Mouse (Mus musculus): ENCODE data around the gene Pdrg1. TPM values are rescaled to one million over a fixed set of nuclear protein-coding genes. Genes with fewer than 3 reads are reported as not detected.

Gene Pdrg1
- polyA plus RNA-seq, 1 experiment from 2014 or later = 131 TPM

- in situ Hi-C loops (cut with MboI; ENCODE audit: low pct_unique_long_range_greater_than_20kb) = no loop called here
- ChIA-PET CTCF (interaction anchor here (1.3 kb wide), 1 partner anchor 13 kb away, joined by 3 read pairs; no protein-coding TSS in a partner anchor), POLR2A (interaction anchor here (0.6 kb wide), 1 partner anchor 62 kb away, joined by 3 read pairs; no protein-coding TSS in a partner anchor)
- no peaks in the 10 kb centered on the region for H3K27me3 ChIP-seq
- DNase-seq (ENCODE audit: low read depth, low spot score) = no peak
- TF ChIP-seq CTCF (IDR thresholded peaks at IDR 0.05) = no peak
- ATAC-seq = no peak
Observed at GRCm38 (mm10) chr2:153009192-153009973, 5.8 kb downstream of the Pdrg1 start.

- ATAC-seq = no peak
- no peaks in the 10 kb centered on the region for H3K27me3 ChIP-seq
- in situ Hi-C loops (cut with MboI; ENCODE audit: low pct_unique_long_range_greater_than_20kb) = no loop called here
- ChIA-PET POLR2A (interaction anchor here (1.6 kb wide), 1 partner anchor 9 kb away, joined by 5 read pairs; no protein-coding TSS in a partner anchor), CTCF (interaction anchor here (1.1 kb wide), 1 partner anchor 9 kb away, joined by 3 read pairs; no protein-coding TSS in a partner anchor)
- TF ChIP-seq CTCF (IDR thresholded peaks at IDR 0.05) = no peak
- DNase-seq (ENCODE audit: low read depth, low spot score) = no peak
Observed at GRCm38 (mm10) chr2:153005981-153006380, 9.2 kb downstream of the Pdrg1 start.

- DNase-seq (ENCODE audit: low read depth, low spot score) (no peak), ATAC-seq (no peak)
- in situ Hi-C loops (cut with MboI; ENCODE audit: low pct_unique_long_range_greater_than_20kb) = no loop called here
- H3K27me3 ChIP-seq = no peaks in the 10 kb centered on the region
- TF ChIP-seq CTCF (IDR thresholded peaks at IDR 0.05) = no peak
- ChIA-PET CTCF (no interaction called here), POLR2A (no interaction called here)
Observed at GRCm38 (mm10) chr2:153003681-153004338, 11.4 kb downstream of the Pdrg1 start.

GRCm38 (mm10) chr2:153002492-153003248, 12.6 kb downstream of the Pdrg1 start:
- ATAC-seq (no peak), DNase-seq (ENCODE audit: low read depth, low spot score) (no peak)
- TF ChIP-seq CTCF (IDR thresholded peaks at IDR 0.05) = no peak
- H3K27me3 ChIP-seq = no peaks in the 10 kb centered on the region
- CTCF ChIA-PET = interaction anchor here (1.8 kb wide), 1 partner anchor 10 kb away, joined by 4 read pairs; no protein-coding TSS in a partner anchor
- POLR2A ChIA-PET = no interaction called here
- in situ Hi-C loops (cut with MboI; ENCODE audit: low pct_unique_long_range_greater_than_20kb) = no loop called here

- no peak for TF ChIP-seq CTCF (IDR thresholded peaks at IDR 0.05)
- ChIA-PET POLR2A (interaction anchor here (0.5 to 0.8 kb wide), 2 partner anchors 10 to 60 kb away, joined by 3 to 5 read pairs; no protein-coding TSS in a partner anchor), CTCF (interaction anchor here (0.9 kb wide), 1 partner anchor 9 kb away, joined by 3 read pairs; no protein-coding TSS in a partner anchor)
- in situ Hi-C loops (cut with MboI; ENCODE audit: low pct_unique_long_range_greater_than_20kb) = no loop called here
- DNase-seq (ENCODE audit: low read depth, low spot score) (no peak), ATAC-seq (no peak)
- no peaks in the 10 kb centered on the region for H3K27me3 ChIP-seq
Observed at GRCm38 (mm10) chr2:152997046-152997445, 18.2 kb downstream of the Pdrg1 start.

- ATAC-seq = no peak
- TF ChIP-seq CTCF (IDR thresholded peaks at IDR 0.05) = no peak
- H3K27me3 ChIP-seq = no peaks in the 10 kb centered on the region
- in situ Hi-C loops (cut with MboI; ENCODE audit: low pct_unique_long_range_greater_than_20kb) = no loop called here
- ChIA-PET POLR2A (no interaction called here), CTCF (interaction anchor here (1.3 kb wide), 1 partner anchor 11 kb away, joined by 4 read pairs; no protein-coding TSS in a partner anchor)
- no peak for DNase-seq (ENCODE audit: low read depth, low spot score)
Observed at GRCm38 (mm10) chr2:152991529-152991928, 23.7 kb downstream of the Pdrg1 start.

- no peak for TF ChIP-seq CTCF (IDR thresholded peaks at IDR 0.05)
- POLR2A ChIA-PET = no interaction called here
- CTCF ChIA-PET = interaction anchor here (1.0 to 1.3 kb wide), 3 partner anchors 9 to 19 kb away, joined by 3 read pairs; no protein-coding TSS in a partner anchor
- DNase-seq (ENCODE audit: low read depth, low spot score) (no peak), ATAC-seq (no peak)
- in situ Hi-C loops (cut with MboI; ENCODE audit: low pct_unique_long_range_greater_than_20kb) = no loop called here
- H3K27me3 ChIP-seq = no peaks in the 10 kb centered on the region
Observed at GRCm38 (mm10) chr2:152985582-152985981, 29.6 kb downstream of the Pdrg1 start.

GRCm38 (mm10) chr2:152976991-152977390, 38.2 kb downstream of the Pdrg1 start:
- CTCF ChIA-PET = no interaction called here
- ATAC-seq = no peak
- TF ChIP-seq CTCF (IDR thresholded peaks at IDR 0.05) = no peak
- POLR2A ChIA-PET = no interaction called here
- H3K27me3 ChIP-seq = no peaks in the 10 kb centered on the region
- DNase-seq (ENCODE audit: low read depth, low spot score) = no peak
- in situ Hi-C loops (cut with MboI; ENCODE audit: low pct_unique_long_range_greater_than_20kb) = no loop called here

- ChIA-PET CTCF (no interaction called here), POLR2A (no interaction called here)
- no peak for TF ChIP-seq CTCF (IDR thresholded peaks at IDR 0.05)
- ATAC-seq (no peak), DNase-seq (ENCODE audit: low read depth, low spot score) (peak; percentile 59)
- H3K27me3 ChIP-seq = no peaks in the 10 kb centered on the region
- in situ Hi-C loops (cut with MboI; ENCODE audit: low pct_unique_long_range_greater_than_20kb) = no loop called here
Observed at GRCm38 (mm10) chr2:152965555-152965954, 49.7 kb downstream of the Pdrg1 start.

- DNase-seq (ENCODE audit: low read depth, low spot score) = no peak
- POLR2A ChIA-PET = no interaction called here
- in situ Hi-C loops (cut with MboI; ENCODE audit: low pct_unique_long_range_greater_than_20kb) = no loop called here
- CTCF ChIA-PET = no interaction called here
- peak; percentile 65 for ATAC-seq
- TF ChIP-seq CTCF (IDR thresholded peaks at IDR 0.05) = no peak
- peaks cover 12% of the 10 kb centered on the region for H3K27me3 ChIP-seq
Observed at GRCm38 (mm10) chr2:152962091-152962793, 53.0 kb downstream of the Pdrg1 start, which contains the start of gene Ttll9. TSS of gene Ttll9 (plus strand) at chr2:152962485.

Other genes starting within 250 kb of the Pdrg1 start
- 133 TPM for gene Bcl2l1, start 183.7 kb downstream of the Pdrg1 start, polyA plus RNA-seq (2021)
- gene Tpx2, start 167.5 kb downstream of the Pdrg1 start, polyA plus RNA-seq (2021) = 55.7 TPM
- gene Mylk2, start 104.1 kb downstream of the Pdrg1 start, polyA plus RNA-seq (2021) = 0.08 TPM
- gene Foxs1, start 82.2 kb downstream of the Pdrg1 start, polyA plus RNA-seq (2021) = 0.04 TPM
- gene Dusp15, start 63.7 kb downstream of the Pdrg1 start, polyA plus RNA-seq (2021) = 0.36 TPM
- gene Ttll9, start 52.9 kb downstream of the Pdrg1 start, polyA plus RNA-seq (2021) = 0.45 TPM
- not detected for gene Xkr7, start 16.4 kb upstream of the Pdrg1 start, polyA plus RNA-seq (2021)
- gene Ccm2l, start 50.5 kb upstream of the Pdrg1 start, polyA plus RNA-seq (2021) = not detected
- 1.3 TPM for gene Hck, start 93.0 kb upstream of the Pdrg1 start, polyA plus RNA-seq (2021)
- gene Tm9sf4, start 145.9 kb upstream of the Pdrg1 start, polyA plus RNA-seq (2021) = 95.3 TPM
- gene Tspyl3, start 210.0 kb upstream of the Pdrg1 start, polyA plus RNA-seq (2021) = 0.06 TPM
- gene Plagl2, start 226.0 kb upstream of the Pdrg1 start, polyA plus RNA-seq (2021) = 10.0 TPM
- 16.9 TPM for gene Pofut1, start 226.1 kb upstream of the Pdrg1 start, polyA plus RNA-seq (2021)